Mouse (Mus musculus): ENCODE data around the gene Mvp.

GRCm38 (mm10) chr7:127030172-127030571 is 15.8 kb upstream of the Mvp start:
- TF ChIP-seq CTCF (IDR thresholded peaks at IDR 0.05; ENCODE audit: borderline replicate concordance, insufficient read depth, low read length) = no peak
- no peak for TF ChIP-seq POLR2A (IDR thresholded peaks at IDR 0.05; ENCODE audit: low read depth, low read length)
